Mouse (Mus musculus) embryonic facial prominence, embryonic 10.5 days (tissue): ENCODE measurements around the gene Nr4a3. TPM values are rescaled to one million over a fixed set of nuclear protein-coding genes. Genes with fewer than 3 reads are reported as not detected.

Source experiments
- DNase-seq: peaks from one replicate; pipeline ENCODE4 v3.0.0-alpha.2; 2017; ENCODE audit warnings: low spot score
- H3K27ac ChIP-seq: fragments of 300-500 bp; sonication (generic); replicated peaks from 2 replicates; pipeline ENCODE4 v1.5.1; 2016; ENCODE audit warnings: mild to moderate bottlenecking
- H3K27me3 ChIP-seq: fragments of 300-500 bp; sonication (generic); replicated peaks from 2 replicates; pipeline ENCODE4 v1.6.1; 2016; ENCODE audit warnings: low read depth, mild to moderate bottlenecking; ENCODE audit not compliant: poor library complexity, severe bottlenecking
- H3K36me3 ChIP-seq: fragments of 300-500 bp; sonication (generic); replicated peaks from 2 replicates; pipeline ENCODE4 v1.6.1; 2016; ENCODE audit warnings: mild to moderate bottlenecking, moderate library complexity
- H3K4me1 ChIP-seq: fragments of 300-500 bp; sonication (generic); 2 replicates; pipeline ENCODE4 v1.6.1; 2016
- H3K4me3 ChIP-seq: fragments of 300-500 bp; sonication (generic); 2 replicates; pipeline ENCODE4 v1.5.1; 2016; ENCODE audit warnings: mild to moderate bottlenecking, moderate library complexity
- H3K9me3 ChIP-seq: fragments of 300-500 bp; sonication (generic); 2 replicates; pipeline ENCODE4 v1.6.1; 2016; ENCODE audit warnings: mild to moderate bottlenecking
- WGBS: fragments of 180-500 bp; shearing (Covaris S2); methylation state at CpG from one replicate; pipeline ENCODE4 v1.1.7; 2016; 5-methylcytosine and 5-hydroxymethylcytosine counted together
- polyA plus RNA-seq: library from polyadenylated mRNA; unstranded; fragments of >200 nt; fragmentation: Nextera tagmentation; extraction: Ambion mirVana; gene quantifications from 2 replicates; pipeline ENCODE4 v1.2.1, GENCODE M21; 2016

Gene Nr4a3
- polyA plus RNA-seq, 1 experiment from 2014 or later = 0.17 TPM

GRCm38 (mm10) chr4:48132721-48133120 is 87.8 kb downstream of the Nr4a3 start:
- no peaks in the 10 kb centered on the region for H3K9me3 ChIP-seq
- H3K4me3 ChIP-seq = no peak overlapping the region
- H3K36me3 ChIP-seq = peaks cover 3% of the 10 kb centered on the region; the same call in 1 of the 2 replicates
- no peak overlapping the region for H3K27ac ChIP-seq
- no peak for DNase-seq
- H3K4me1 ChIP-seq = no peaks in the 10 kb centered on the region
- H3K27me3 ChIP-seq = no peaks in the 10 kb centered on the region
- WGBS = 87% methylated on average over 3 of the region's 3 CpGs

Other genes with a start within 250 kb of the Nr4a3 start
- gene Stx17, start 79.8 kb downstream of the Nr4a3 start, polyA plus RNA-seq = 22.3 and 24.2 TPM in 2 replicates
- 57.1 and 60.5 TPM in 2 replicates for gene Erp44, start 234.4 kb downstream of the Nr4a3 start, polyA plus RNA-seq
- 9.8 and 10.2 TPM in 2 replicates for gene Invs, start 234.6 kb downstream of the Nr4a3 start, polyA plus RNA-seq